Mouse (Mus musculus) gonadal fat pad, adult 2 months (tissue): ENCODE results near the gene Arpc5. TPM values are rescaled to one million over a fixed set of nuclear protein-coding genes. Genes with fewer than 3 reads are reported as not detected.
"Not testable (repeated sequence)": the region's sequence is repeated elsewhere in the genome, so short reads cannot be mapped to it uniquely, and the experiment has no call there.

Experiments
- DNase-seq: peaks from one replicate; pipeline ENCODE4 v3.0.0-alpha.2; 2012; ENCODE audit warnings: low read depth
- polyA plus RNA-seq: library from polyadenylated mRNA; depleted of rRNA; stranded (reverse); fragments of >200 nt; gene quantifications from 2 replicates; pipeline ENCODE4 v1.2.3, GENCODE M21; 2012; rRNA removed

Arpc5 gene
- 83.3 and 101 TPM in 2 replicates for polyA plus RNA-seq

DNA sequence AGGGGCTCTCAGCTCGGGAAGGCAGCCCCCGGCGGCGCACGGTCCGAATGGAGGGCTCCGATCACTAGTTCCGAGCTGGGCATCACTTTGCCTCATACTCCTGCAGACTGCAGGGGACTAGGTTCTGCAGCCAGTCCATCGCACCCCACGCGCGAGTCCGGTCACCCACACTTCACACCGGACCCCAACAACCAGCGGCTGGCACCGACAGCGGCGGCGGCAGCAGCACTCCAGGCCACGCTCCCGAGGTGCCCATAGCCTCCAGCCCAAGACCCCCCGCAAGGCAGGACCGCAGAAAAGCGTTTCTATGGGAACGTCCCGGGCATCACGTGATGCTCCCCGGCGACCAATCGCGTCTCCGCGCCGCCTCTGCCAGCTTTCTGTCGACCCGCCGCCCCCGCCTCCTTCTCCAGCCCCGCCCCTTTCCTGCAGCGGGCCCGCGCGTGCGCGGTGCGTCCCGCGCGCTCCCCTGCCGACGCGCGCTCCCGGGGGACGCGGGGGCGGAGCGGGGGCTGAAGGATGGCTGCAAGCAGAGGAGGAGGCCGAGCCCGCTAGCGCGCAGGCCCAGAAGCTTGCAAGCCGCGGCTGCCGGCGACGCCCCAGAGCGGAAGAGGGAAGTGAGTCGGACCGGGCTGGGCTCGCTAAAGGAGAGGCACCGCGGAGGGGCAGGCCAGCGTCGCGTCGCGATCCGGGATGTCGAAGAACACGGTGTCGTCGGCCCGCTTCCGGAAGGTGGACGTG, at the start of gene Arpc5, which contains the start of gene Rgl1:
Arpc5 (plus strand) TSS at position 511 of the 741 bp plus-strand sequence.
Rgl1 (minus strand) TSS at position 320 of the 741 bp plus-strand sequence.
- peak; percentile 33 for DNase-seq

GRCm38 (mm10) chr1:152717329-152717728, 49.0 kb upstream of the Arpc5 start:
- DNase-seq, result no peak

DNA sequence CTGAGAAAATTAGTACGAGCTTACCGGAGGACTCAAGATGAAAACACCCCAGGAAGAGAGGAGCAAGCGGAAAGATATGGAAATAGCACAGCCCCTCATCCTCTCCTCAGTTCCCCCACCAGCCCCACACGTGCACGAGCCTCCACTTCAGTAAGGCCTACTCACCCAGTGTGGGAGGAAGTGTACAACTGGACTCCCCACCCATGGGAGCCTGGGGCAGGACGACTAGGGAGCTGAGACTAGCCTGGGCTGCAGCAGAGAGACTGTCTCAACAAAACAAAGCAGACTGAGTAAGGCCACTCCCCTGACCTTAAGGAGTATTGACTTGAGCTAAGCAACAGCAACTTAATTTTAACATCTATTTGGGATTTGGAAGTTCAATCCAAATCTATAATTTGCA, 48.1 kb upstream of the Arpc5 start:
- no peak for DNase-seq

GRCm38 (mm10) chr1:152720969-152721368, 45.4 kb upstream of the Arpc5 start:
- DNase-seq, result no peak

GRCm38 (mm10) chr1:152721535-152722198, 44.7 kb upstream of the Arpc5 start:
- DNase-seq, result no peak

- DNase-seq, result no peak
Measured at GRCm38 (mm10) chr1:152724286-152724685, 42.1 kb upstream of the Arpc5 start.

DNA sequence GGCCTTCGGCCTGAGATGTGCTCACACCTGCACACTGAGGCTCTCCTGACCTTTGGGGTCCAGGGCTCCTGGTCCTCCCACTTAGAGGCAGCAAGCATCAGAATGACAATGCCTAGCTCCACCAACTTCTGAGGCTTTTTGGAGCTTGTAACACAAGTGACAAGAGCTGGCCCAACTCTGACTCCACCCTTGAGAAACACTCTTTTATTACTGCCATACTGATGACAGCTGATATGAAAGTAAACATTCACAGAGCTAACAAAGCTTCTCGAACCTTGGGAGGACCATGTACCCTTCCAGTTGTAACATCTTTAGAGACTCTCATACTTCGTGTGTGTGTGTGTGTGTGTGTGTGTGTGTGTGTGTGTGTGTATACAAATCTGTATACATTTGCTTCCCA, 40.2 kb upstream of the Arpc5 start:
- DNase-seq, result no peak

- no peak for DNase-seq
Measured at GRCm38 (mm10) chr1:152727604-152728236, 38.6 kb upstream of the Arpc5 start.

DNA sequence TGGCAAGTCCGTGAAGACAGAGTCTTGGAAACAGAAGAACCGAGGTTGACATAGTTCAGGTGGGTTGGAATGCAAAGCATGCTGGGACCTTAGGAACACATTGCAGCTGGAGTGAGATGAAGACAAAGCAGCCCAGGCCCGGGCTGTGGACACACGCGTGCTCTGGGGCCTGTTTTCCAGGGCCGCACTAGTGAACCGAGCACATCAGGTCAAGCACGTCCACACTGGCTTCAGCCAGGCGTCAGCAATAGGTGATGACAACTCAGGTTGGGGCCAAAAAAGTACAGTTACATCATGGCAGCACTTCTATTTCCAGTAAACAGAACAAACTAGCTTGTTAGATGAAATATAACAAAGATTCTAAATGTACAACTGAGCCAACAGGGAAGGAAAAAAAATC, 27.5 kb upstream of the Arpc5 start:
- no peak for DNase-seq

DNA sequence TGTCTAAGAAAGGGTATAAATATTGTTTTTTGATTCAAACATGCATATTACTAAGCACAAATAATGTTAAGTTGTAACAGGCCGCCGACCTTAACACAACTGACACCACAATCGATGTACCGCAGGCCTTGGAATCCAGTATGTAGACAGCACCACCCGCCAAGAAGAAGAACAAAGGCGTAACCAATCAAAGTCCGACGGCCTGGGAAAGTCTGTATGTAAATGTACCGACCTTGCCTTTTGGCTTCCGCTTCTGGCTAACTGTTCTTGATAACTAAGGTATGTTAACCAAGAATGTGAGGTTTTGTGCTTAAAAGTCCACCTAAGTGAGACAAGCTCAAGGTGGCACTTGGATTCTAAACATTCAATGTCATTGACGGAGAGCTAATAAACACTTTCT, 27.0 kb upstream of the Arpc5 start:
- DNase-seq, result no peak

GRCm38 (mm10) chr1:152743095-152743826, 23.1 kb upstream of the Arpc5 start:
- no peak for DNase-seq

DNA sequence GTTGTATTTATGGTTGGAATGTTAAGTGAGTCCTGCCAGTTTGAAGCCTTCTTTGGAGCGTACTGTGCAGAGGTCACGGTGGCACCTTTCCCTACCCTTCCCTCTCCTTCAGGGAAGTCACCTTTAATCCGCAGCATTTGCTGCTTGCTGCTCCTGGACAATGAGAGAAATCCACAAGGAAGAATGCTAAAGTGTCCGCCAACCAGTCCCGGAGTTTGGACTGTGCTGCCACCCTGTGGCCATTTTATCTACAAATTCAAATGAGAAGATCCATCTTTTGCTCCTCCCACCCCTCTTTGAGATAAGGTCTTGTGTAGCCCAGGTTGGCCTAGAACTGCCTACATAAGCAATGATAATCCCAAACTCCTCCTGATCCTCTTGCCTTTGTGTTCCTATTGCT, 19.9 kb upstream of the Arpc5 start:
- DNase-seq, result no peak

DNA sequence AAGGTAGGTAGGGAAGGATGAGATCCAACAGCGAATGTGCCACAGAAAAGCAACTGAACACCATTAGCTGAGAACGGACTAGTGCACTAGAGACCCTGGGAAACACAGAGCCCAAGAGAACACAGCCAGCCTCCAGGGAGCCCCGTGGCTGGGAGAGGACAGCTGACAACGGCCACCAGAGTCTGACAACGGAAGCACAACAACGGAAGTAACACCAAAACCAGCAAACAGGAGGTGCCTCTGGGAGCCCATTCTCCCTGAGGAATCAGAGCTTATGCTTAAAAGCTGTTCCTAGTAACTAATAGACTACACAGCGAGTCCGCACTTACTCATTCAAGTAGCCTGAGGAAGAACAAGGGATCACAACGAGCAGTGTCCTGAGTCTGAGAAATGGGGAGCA, 17.1 kb upstream of the Arpc5 start:
- no peak for DNase-seq

- no peak for DNase-seq
Measured at GRCm38 (mm10) chr1:152750312-152750965, 15.9 kb upstream of the Arpc5 start, which contains the start of gene Apobec4. Gene Apobec4 (plus strand): TSS chr1:152750551.

DNA sequence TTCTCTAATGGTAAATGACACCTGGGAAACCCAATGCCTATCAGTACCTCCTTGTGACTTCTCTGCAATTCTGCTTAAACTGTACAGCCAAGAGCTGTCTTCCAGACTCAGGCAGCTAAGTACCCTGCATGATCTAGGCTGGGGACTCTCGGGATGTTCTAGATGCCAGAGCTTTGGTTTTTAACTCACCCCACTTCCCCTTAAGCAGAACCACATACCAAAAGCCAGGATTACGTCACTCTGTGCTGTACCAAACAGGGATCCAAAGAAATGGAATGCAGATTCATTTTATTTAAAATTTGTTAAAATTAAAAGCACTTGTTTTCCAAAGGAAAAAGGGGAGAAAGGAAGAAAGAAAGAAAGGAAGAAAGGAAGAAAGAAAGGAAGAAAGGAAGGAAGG, 4.6 kb upstream of the Arpc5 start:
- no peak for DNase-seq

- no peak for DNase-seq
Measured at GRCm38 (mm10) chr1:152766804-152767748, 734 bp downstream of the Arpc5 start.

DNA sequence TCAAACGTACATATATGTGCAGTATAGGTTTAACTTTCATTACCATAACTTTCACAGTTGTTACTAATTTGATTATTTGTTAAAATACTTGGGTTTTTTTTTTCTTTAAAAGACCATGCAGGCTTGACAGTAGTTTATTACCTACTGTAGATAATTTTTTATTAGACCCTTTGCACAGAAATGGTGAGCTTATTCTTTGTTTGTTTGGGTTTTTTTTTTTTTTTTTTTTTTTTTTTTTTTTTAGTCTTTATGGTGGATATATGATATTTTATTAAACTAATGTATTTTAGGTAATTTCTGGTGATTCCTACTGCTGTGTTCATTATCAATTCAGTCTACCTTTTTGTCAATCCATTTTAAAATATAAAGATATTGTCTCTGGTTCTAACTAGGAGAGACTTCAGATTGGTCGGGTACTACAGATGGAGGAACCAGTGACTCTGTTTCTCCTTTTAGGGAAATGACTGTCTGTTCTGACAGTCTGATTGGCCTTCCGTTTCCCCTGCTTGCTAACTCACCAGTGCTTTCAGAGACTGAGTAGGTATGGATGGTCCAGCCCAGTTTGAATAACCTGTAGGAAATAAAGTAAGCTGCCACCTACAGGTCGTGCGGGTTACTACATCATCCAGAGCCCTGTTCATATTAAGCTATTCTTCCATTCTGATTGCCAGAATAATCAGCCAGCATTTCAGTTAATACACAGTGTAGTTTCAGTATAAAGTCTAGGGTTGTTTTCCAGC, 1.6 kb downstream of the Arpc5 start:
- peak; percentile 34 for DNase-seq

- no peak for DNase-seq
Measured at GRCm38 (mm10) chr1:152771016-152771415, 4.7 kb downstream of the Arpc5 start.

DNA sequence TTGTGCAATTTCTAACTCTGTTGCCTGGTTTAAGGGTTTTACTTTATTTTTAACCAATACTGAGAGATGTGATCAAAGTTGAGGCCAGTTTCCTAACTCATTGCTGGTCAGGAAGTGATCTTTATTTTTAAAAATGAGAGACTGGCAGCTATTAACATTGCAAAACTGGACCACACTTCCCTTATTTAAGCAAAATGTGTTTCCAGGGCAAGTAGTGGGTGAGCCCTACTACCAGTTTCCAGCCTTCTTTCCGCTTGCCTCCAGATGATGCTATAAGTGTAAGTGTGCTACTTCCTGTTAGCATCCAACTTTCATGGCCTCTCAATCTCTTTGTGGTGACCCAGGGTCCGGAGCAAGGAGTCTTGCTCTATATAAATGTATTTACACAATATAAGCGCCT, 8.3 kb downstream of the Arpc5 start:
- not testable (repeated sequence) for DNase-seq
